Mouse (Mus musculus) thymus, postnatal 0 days (tissue): ENCODE measurements around the gene Jade1. TPM values are rescaled to one million over a fixed set of nuclear protein-coding genes. Genes with fewer than 3 reads are reported as not detected.

ENCODE experiments used
- DNase-seq: peaks from one replicate; pipeline ENCODE4 v3.0.0-alpha.2; 2015; ENCODE audit warnings: low spot score
- polyA plus RNA-seq: library from polyadenylated mRNA; unstranded; fragments of >200 nt; fragmentation: Nextera tagmentation; extraction: Ambion mirVana; gene quantifications from 2 replicates; pipeline ENCODE4 v1.2.1, GENCODE M21; 2015

Jade1 gene
- polyA plus RNA-seq, 1 experiment from 2014 or later, result 20.1 TPM

DNA sequence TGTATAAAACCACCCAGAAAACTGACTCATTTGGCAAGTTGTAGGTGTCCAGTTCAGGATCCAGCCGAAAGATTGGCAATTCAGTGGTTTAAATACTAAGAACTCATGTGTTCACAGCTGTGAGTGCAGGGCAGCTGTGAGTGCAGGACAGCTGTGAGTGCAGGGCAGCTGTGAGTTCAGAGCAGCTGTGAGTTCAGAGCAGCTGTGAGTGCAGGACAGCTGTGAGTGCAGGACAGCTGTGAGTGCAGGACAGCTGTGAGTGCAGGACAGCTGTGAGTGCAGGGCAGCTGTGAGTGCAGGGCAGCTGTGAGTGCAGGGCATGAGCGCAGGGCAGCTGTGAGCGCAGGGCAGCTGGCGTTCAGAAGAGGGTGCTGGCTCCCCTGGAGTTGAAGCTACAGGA lies 39.5 kb downstream of the Jade1 start:
- no peak for DNase-seq

DNA sequence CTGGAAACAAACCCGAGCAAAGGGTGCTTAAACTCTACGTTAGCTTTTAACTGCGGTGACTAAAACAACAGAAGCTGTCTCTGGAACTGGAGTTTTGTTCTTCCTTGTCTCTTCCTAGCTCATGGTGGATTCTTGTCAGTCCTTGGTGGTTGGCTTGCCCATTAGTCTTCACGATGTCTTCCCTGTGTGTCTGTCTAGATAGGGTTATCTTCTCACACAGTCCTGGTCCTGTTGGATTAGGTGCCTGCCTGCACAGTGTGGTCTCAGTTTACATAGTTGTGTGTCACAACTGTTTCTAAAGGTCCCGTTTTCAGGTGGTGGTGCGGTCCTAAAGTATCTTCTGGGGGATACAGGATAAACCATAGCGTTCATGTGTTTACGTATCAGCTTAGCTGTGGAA lies 41.5 kb downstream of the Jade1 start:
- no peak for DNase-seq

DNA sequence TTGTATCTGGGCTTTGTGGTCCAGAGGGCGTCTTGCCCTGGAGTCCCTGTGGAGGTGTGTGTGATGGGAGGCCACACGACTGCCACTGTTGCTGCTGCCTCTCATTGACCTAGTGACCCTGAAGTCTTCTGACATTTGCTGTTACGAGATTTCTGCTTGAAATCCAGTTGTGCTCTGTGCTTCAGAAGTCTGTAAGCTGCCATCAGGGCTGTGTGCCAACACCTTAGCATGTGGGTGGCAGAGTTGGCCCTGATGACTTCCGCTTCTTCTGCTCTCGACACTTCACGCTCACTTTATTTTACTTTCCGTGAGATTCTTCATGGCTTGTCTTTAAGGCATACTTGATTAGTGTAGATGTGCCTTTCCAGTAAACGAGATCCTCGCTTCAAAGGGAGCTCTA lies 42.9 kb downstream of the Jade1 start:
- DNase-seq, result no peak

DNA sequence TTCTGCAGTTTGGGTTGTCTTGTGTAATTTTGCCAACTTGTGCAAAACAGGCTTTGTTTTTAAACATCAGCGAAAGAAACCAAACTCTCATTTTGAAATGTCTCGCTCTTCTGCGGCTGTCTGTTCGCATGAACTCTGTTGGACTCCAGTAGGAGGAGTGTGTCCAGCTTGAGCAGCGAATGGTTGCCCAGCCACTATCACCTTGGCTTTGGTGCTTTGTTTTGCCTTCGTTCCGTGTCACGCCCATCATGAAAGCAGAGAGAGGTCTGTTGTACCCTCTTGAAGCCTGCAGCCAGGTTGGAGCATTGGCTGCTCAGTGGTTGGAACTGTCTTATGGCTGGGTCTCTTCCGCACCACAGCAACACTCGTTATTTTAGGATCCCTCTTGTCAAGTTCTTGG lies 43.7 kb downstream of the Jade1 start:
- DNase-seq, result no peak

DNA sequence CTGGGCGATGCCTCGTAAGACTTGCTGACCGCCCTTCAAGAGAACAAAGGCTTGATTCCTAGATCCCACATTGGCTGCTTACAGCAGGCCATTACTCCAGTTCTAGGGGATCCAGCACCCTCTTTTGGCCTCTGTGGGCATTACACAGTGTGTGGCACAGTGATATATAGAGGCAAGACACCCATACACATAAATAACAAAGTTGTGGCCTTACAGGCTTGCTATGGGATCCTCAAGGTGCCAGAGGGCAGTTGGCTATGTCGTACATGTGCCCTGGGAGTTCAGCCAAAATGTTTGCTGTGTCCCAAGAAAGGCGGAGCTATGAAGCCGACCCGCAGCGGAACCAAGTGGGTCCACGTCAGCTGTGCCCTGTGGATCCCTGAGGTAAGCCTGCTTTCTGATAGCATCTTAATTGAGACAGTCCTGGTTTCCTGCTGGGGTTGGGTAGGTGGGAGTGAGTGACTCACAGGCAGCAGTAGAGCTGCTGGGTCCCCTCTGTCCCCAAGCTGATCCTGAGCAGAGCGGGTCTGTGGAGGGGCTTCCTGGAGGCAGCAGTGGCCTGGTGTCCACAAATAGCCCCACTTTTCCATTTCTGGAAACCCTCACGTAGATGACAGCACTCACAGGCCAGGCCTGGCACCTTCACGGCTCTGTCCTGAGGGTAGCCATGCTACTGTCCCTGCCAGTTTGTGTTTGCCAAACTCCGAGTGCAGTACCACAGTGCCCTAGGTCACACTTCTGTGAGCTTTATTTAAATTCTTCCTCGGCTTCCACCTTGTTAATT lies 44.5 kb downstream of the Jade1 start:
- peak; percentile 27 for DNase-seq

DNA sequence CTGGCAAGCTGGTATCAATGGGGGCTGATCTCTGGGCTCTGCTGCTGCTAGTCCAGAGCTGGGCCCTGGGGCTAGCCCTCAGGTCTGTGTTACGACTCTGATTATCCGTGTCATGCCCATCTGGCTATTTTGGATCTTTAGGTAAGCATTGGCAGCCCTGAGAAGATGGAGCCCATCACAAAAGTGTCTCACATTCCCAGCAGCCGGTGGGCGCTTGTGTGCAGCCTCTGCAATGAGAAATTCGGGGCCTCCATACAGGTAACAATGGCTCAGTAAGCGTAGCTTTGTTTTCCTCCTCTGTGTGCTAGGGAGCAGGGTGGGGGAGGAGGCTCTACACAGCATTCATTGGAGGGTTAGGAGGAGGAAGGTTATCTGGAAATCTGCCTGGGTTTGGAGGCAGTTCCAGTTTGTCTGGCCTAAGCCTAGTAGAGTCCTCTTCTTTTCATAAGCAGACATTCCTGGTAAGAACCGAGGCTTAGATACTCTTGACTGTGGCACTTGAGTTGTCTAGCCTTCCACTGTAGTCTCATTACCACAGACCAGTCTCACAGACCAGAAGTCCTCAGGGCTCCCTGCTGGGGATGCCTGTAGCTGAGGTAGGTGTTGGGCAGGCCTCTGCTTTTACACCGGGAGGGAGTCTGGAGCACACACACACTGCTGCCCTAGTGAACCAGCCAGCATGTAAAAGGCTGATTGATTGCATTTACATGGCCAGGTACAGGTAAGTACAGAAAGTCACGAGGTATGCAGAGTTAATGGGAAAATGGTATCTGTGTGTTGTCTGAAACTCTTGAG lies 45.9 kb downstream of the Jade1 start:
- no peak for DNase-seq

DNA sequence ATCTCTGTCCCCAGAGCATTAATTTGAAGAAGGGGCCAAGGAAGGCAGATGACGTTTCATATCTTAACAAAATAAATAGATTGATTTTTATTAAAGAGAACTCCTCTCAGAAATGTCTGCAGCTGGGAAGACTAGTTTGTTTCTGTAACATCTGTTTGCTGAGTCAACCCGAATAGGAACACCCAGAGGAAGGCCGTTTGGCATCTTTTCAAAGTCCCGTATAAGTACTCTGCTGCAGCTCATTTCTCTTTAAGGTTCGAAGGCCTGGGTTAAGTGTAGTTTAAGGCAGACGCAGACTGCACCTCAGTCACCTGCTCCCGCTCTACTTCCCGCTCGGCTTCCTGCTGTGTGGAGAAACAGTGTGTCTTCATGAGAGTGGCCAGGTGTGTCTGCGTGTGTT lies 47.4 kb downstream of the Jade1 start:
- no peak for DNase-seq

DNA sequence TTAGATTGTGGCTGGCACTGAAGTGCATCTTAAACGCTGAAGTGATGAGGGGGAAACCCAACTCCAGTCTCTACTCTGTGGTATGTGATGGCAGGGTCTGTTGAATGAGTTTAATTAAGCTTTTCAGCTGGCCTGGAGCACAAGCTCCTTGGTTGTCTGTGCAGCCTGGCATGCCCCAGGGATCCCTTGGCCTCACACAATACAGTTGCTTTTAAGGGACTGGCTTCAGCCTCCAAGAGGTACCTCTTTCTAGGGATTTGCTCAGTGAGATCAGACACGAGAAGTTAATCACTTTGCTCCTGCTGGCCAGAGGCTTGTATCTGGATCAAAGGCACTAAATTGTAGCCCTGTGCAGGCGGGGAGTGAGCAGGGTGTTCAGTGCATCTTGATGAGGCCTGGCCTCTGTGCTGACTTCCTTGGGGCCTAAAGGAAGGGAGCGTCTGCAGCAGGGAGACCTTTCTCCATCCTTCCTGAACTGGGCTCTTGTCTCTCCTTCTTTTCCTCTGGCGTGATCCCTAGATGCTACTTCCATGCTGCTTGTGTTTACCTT lies 48.0 kb downstream of the Jade1 start:
- no peak for DNase-seq

DNA sequence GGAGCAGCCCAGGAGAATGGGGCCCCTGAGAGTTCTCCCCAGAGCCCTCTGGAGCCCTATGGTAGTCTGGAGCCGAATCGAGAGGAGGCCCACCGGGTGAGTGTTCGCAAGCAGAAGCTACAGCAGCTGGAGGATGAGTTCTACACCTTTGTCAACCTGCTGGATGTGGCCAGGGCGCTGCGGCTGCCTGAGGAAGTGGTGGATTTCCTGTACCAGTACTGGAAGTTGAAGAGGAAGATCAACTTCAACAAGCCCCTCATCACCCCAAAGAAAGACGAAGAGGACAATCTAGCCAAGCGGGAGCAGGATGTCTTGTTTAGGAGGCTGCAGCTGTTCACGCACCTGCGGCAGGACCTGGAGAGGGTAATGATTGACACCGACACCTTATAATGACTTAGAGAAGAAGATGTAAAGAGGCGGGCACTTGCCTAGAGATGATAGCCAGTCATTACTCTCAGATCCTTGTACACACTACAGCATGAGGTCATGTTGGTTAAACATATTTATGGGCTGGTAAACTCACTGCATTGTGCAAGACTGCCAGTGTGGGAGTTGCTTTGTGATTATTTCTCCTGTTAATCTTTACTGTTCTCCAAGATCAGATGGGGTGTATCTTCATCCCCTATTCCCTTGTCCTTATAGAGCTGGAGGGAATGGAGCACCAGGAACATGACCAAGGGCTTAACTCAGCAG lies 49.2 kb downstream of the Jade1 start:
- DNase-seq, result peak; percentile 80

DNA sequence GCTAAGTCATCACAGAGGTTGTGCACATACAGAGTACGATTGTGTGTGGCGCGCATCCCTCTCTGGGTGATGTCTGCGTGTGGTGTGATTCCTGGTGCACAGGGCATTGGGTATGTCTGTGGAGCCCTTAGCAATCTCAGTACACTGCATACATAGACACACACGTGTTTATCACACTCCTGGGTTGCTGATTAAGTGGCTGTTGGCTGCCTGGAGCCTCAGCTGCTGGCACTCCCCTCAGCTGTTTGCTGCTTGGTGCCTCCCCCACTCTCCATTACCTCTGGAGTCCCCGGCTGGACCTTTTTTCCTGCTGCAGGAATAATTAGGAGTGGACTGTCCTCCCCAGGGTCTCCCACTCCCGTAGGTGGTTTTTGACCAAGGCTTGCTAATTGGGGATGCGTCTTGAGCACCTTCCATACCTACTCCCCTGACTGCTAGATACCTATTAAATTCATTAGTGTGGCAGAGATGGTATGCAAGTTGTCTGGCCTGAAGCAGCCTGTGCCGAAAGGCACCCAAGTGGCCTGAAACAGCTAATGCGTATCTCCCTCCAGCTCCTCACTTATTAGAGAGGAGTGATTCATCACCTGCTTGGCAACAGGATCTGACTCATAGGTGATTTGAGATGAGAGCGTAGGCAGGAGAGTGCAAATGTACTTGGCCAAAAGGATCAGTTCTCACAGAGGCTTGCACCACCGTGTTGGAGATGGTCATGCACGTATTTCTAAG lies 50.2 kb downstream of the Jade1 start:
- no peak for DNase-seq

DNA sequence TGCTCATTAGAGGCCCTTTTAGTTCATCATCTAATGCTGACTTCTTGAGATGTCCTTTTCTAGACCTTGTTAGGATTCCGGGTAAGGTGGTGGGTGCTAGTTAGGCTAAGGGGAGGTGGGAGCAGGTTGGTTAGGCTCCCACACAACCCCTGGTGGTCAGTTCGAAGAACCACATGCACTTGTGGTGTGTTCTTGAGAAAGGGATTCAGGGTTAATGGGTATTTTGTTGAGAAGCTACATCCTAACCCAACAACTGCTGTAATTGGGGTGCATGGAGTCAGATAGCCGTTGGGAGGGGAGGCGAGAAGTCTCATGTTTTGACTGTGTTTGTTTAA lies 50.8 kb downstream of the Jade1 start:
- DNase-seq, result no peak

DNA sequence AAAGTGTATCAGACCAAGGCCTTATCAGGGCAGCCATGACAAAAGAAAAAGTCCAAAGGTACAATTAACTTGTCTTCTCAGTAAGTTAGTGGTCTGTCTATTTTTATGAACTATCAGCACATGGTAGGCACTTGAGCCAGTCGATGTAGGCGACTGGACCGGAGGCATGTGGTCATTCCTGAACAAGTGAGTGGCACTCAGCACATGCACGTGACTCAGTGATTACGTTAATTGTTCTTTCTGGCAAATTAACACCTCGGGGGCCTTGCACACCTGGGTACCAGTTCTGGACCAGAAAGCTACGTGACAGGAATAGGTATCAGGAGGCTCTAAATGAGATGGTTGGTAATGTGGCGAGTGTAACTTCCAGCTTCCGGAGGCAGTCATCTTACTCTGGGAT lies 51.5 kb downstream of the Jade1 start:
- no peak for DNase-seq

DNA sequence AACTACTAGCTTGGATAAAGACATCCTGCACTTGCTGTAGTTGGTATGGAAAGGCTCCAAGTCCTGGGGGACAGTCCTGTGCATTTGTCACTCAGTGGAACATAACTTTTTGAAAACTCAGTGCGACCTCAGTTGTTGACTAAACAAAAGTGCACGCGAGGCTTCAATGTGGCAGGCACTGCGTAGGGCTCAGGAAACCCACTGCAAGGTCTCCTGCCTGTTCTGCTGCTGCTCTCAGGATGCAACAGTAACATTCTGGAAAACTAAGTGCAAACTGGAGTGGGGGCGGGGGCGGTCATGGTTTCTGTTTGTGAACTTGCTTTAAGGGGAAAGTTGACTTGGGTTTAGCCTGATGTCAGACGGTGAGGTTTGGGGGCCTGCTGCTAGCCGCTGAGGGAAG lies 51.9 kb downstream of the Jade1 start:
- DNase-seq, result no peak

DNA sequence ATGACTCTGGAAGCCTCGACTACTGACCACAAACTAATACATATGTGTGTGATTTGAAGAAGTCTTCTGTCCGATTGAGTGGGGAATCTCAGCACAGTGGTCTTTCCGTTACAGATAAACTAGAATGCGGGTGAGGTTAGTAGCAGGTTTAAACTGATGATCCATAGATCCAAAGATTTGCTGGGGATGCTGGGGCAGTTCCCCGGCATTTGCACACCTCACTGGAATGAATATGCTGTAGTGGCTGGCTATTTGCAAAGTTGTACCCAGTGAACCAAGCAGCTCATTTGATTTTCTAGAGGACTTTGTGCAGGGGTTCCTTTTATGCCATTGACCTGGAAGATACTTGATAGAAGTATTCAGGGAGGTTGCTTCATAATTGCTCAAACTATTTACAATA lies 53.5 kb downstream of the Jade1 start:
- DNase-seq, result no peak

DNA sequence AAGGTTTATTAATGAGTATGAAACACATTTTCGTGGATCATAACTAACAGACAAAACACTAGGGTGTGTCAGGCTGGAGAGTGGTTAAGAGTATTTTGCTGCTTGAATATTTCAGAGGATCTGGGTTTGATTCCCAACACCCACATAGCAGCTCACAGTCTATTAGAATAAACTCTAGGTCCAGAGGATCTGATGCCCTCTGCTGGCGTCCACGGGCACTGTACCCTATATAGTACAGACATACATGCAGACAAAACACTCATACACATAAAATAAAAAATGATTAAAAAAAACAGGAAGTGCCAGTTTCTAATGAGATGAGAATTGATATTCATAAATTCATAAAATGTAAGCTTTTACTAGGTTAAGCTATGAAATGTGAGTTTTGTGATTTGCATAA lies 56.7 kb downstream of the Jade1 start:
- DNase-seq, result no peak

DNA sequence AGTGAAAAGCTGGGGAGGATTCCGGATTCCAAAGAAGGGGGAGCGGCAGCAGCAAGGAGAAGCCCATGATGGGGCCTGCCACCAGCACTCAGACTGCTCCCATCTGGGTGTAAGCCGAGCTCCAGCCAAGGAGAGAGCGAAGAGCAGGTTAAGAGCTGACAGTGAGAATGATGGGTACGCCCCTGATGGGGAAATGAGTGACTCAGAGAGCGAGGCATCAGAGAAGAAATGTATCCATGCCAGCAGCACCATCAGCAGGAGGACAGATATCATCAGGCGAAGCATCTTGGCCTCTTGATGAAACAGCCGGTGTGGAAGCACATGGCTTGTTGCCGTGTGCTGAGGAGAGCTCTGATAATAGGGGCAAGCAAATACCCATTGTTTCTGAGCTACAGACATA lies 58.2 kb downstream of the Jade1 start:
- no peak for DNase-seq

DNA sequence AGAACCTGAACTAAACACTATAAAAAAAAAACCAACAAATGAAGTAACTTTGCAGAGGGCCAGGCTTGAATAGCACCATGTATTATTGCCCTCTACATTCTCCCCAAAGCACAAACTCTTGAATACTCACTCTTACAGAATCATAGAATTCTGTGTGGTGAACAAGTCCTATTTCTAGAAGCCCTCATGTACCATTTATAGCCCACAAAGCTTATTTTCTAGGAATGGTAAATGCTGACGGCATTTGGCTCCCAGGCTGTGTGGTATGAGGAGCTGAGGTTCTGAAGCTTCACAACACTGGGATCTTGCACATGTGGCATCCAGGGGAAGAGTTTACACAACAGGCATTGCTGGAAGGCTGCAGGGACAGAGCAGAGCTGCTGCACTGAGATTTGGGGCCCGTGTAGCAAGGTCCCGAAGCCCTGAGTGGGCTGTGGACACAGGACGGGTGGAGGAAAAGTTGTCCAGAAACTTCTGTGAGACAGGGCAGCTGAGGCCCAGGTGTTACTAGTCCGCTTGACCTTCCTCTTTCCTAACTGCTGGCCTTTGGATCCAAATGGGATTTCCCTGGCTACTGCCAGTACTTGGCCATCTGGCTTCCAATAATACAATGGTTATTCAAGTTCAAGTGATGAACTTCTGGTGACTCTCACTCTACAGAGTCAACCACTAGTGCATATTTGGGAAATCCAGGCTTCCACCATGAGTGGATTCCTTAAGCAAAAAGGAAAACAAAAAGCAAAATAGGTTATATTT lies 58.9 kb downstream of the Jade1 start:
- DNase-seq, result no peak

DNA sequence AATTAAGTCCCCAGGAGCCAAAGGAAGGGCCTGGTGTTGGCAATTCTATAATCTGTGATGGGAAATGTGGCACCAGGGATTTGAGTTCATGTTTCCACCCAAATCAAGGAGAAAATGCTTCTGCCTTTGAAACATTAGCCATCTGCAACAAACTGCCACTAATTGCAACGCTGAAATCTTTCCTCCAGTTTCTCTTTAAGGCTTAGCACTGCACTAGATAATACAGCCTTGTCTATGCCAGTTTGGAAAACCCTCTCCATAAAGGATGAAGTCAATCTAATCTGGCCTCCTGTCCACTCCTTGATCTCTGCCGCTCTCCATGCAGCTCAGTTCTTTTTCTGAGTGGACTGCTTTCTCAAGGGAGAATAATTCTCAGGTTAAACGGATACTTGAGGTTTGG lies 62.5 kb downstream of the Jade1 start:
- no peak for DNase-seq

DNA sequence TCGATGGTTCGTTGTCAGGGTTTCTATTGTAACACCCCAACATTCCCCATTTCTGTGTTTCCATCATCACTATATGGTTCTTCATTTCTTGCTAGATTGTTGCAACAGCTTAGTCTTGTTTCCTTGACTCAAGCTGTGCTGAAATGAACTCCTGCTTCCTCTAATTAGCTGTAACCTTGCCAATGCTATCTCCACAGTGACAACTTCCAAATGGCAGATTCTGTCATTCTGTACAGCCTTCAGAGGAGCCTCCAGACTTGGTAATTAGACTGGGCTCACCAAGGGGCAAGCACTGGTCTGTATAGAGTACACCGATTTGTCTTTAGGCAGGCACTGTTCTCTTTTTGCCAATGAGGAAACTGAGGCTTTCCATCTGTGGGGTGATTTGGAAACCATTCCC lies 63.0 kb downstream of the Jade1 start:
- no peak for DNase-seq

DNA sequence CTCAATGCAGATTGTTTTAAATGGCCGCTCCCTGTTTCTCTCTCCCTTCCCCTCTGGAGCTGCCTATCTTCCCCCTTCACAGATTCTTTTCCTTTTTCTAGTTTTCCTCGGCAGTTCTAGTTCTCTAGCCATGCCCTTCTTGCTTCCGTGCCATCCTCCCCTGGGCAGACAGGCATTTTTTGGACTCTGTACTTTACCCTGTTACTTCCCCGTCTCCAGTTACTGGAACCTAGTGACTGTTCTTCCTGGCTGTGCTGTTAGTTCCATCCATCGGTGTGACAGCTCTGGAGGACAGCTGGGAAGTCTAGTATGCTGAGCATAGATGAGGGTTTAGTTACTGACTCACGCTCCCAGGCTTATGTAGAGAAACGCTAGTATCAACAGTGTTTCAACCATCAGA lies 65.4 kb downstream of the Jade1 start:
- no peak for DNase-seq

DNA sequence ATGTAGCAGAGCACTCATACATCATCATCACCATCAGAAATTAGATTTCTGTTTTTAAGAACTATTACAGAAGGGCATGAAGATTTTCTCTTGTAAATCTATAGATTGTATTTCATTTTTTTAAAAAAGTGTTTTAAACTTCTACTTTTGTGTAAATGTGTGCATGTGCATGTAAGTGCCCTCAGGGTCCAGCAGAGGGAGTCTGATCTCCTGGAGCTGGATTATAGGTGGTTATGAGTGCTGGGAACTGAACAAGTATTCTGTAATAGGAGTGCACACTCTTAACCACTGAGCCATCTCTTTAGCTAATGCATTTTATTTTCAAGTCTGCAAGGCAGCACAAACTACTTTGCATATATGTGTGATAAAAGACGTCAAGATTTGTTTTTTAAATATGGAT lies 100.1 kb downstream of the Jade1 start:
- DNase-seq, result no peak
